10 mouse cellular contexts compared by ENCODE assay signal in genomic region chr11:63171977-63172376, GRCm38 (mm10). TPM values are rescaled to one million over a fixed set of nuclear protein-coding genes. Genes with fewer than 3 reads are reported as not detected.
A peak's percentile ranks its signal among the peaks of the same experiment; 100 is the strongest.
DNase-seq lines count a peak whose midpoint lies in the region; ATAC-seq and TF ChIP-seq lines count a peak whose summit lies in the region.
"Had no signal": no experiment of that assay in that cellular context is flagged by ENCODE, and none has a peak within 500 bp of the region (broad histone marks: within the 10 kb centered on the region; RNA-seq: fewer than 3 reads in every experiment).

No protein-coding gene starts in this region.

- no peak overlapping the region for H3K27ac ChIP-seq in gastrocnemius, adult 2 months
- no peak overlapping the region for H3K27ac ChIP-seq in lung, postnatal 0 days (ENCODE audit: low read length)
- H3K27ac ChIP-seq in cortical plate, adult 2 months (ENCODE audit: insufficient read depth, low read length), result no peak overlapping the region
- H3K27ac ChIP-seq: stomach, embryonic 15.5 days had no signal

- no peaks in the 10 kb centered on the region for H3K36me3 ChIP-seq in lung, postnatal 0 days (ENCODE audit: insufficient read depth, low read length)
- H3K36me3 ChIP-seq: stomach, embryonic 15.5 days had no signal

- H3K4me3 ChIP-seq in gastrocnemius, adult 2 months, result no peak overlapping the region
- no peak overlapping the region for H3K4me3 ChIP-seq in lung, postnatal 0 days (ENCODE audit: low read depth, low read length)
- H3K4me3 ChIP-seq in cortical plate, adult 2 months (ENCODE audit: insufficient read depth, low read length), result no peak overlapping the region
- H3K4me3 ChIP-seq: megakaryocyte, embryonic 14.5 days; stomach, embryonic 15.5 days had no signal

- H3K27me3 ChIP-seq in lung, postnatal 0 days (replicated peaks; ENCODE audit: insufficient read depth, low read length), result no peaks in the 10 kb centered on the region
- H3K27me3 ChIP-seq: megakaryocyte, embryonic 14.5 days; stomach, embryonic 15.5 days had no signal

- H3K4me2 ChIP-seq in lung, postnatal 0 days (replicated peaks; ENCODE audit: low read depth, low read length), result no peak overlapping the region
- H3K4me2 ChIP-seq: stomach, embryonic 15.5 days had no signal

- ATAC-seq in lung, postnatal 0 days, result no peak

- no peaks in the 10 kb centered on the region; the same call in 1 of the 2 replicates for H3K4me1 ChIP-seq in lung, postnatal 0 days (ENCODE audit: insufficient read depth, low read depth, low read length)
- H3K4me1 ChIP-seq in cortical plate, adult 2 months (ENCODE audit: control insufficient read depth, insufficient read depth, low read length), result peaks cover 5% of the 10 kb centered on the region
- H3K4me1 ChIP-seq: megakaryocyte, embryonic 14.5 days had no signal

- TF ChIP-seq CTCF in gastrocnemius, adult 2 months (IDR thresholded peaks at IDR 0.05), result peak; percentile 62
- TF ChIP-seq CTCF in lung, postnatal 0 days (IDR thresholded peaks at IDR 0.05), result peak; percentile 78
- peak; percentile 16; the same call in 1 of the 2 replicates for TF ChIP-seq CTCF in cortical plate, adult 2 months (IDR thresholded peaks at IDR 0.05; ENCODE audit: extremely low read depth, insufficient read depth, low read length)

- no peak for TF ChIP-seq POLR2A in cortical plate, adult 2 months (IDR thresholded peaks at IDR 0.05; ENCODE audit: extremely low read depth, insufficient read depth, low read length)

- intact Hi-C loops in gastrocnemius, adult 2 months (cut with DNase I), result no loop called here

- no peak for TF ChIP-seq EP300 in lung, postnatal 0 days (IDR thresholded peaks at IDR 0.05)

- H3K9me3 ChIP-seq in lung, postnatal 0 days (ENCODE audit: low read length), result no peaks in the 10 kb centered on the region
- H3K9me3 ChIP-seq: megakaryocyte, embryonic 14.5 days; stomach, embryonic 15.5 days had no signal

- no peak for DNase-seq in gastrocnemius, adult 2 months
- no peak for DNase-seq in gastrocnemius, postnatal 10 days
- DNase-seq in lung, postnatal 0 days (ENCODE audit: low spot score), result peak; percentile 68
- DNase-seq in lung, postnatal 25 days (ENCODE audit: low spot score), result no peak
- DNase-seq in naive thymus-derived CD4-positive, alpha-beta T cell, adult 2 months (ENCODE audit: low read depth), result peak; percentile 28
- no peak for DNase-seq in thymus, postnatal 25 days
- DNase-seq in cerebellum, adult 11-12 months, result no peak

- 15% methylated on average over 1 of the region's 1 CpGs for WGBS in lung, postnatal 0 days

- H3K9ac ChIP-seq in lung, postnatal 0 days (replicated peaks; ENCODE audit: low read depth), result no peak overlapping the region
- H3K9ac ChIP-seq: stomach, embryonic 15.5 days had no signal

RNA-seq across cellular contexts. Expression of gene Pmp22, which starts 43.2 kb away (rescaled TPM):
- 10 to 100 TPM; 28.8 to 43.1 TPM for total RNA-seq in gastrocnemius, adult 2 months (2021)
- total RNA-seq in gastrocnemius, postnatal 10 days (2021), result 100 to 1,000 TPM; 266 to 376 TPM
- polyA plus RNA-seq in lung, postnatal 0 days (2015; fragmentation: Nextera tagmentation; extraction: Ambion mirVana), result 523 and 539 TPM in 2 replicates
- 21.8 and 22.2 TPM in 2 replicates for polyA plus RNA-seq in cortical plate, adult 2 months (2012; rRNA removed)

Comparison
In these comparisons a context has a peak if more than half of its experiments do, and no peak if none do; other contexts are left out.
1. DNase-seq: peak in lung, postnatal 0 days (single experiment) and naive thymus-derived CD4-positive, alpha-beta T cell, adult 2 months (single experiment); none in gastrocnemius, adult 2 months (single experiment), gastrocnemius, postnatal 10 days (single experiment), lung, postnatal 25 days (single experiment), thymus, postnatal 25 days (single experiment) and cerebellum, adult 11-12 months (single experiment).
2. RNA of gene Pmp22, which starts 43.2 kb away (total RNA-seq): 266 to 376 TPM in gastrocnemius, postnatal 10 days; 28.8 to 43.1 TPM in gastrocnemius, adult 2 months; every median in the first group is over 4 times any median in the second.
3. CTCF ChIP-seq: peak in every context shown above with its lines; median percentile 78 in lung, postnatal 0 days; 62 in gastrocnemius, adult 2 months; 16 in cortical plate, adult 2 months.